Mouse (Mus musculus): ENCODE measurements at regions not wholly inside any gene's neighbourhood (a gene's known extent, or its start where the extent isn't known, plus 50 kb on each side); places are given as distances from the start of the nearest gene placed in this dataset.

- H3K9me3 ChIP-seq (replicated peaks; ENCODE audit: low read length): no peaks in the 10 kb centered on the region
- in situ Hi-C loops (cut with MboI; ENCODE audit: low pct_ligation_motif_present, low pct_unique_long_range_greater_than_20kb, low sequenced_read_pairs) (no loop called here), dilution Hi-C loops (cut with MboI; ENCODE audit: extremely low pct_ligation_motif_present, extremely low pct_unique_long_range_greater_than_20kb, low sequenced_read_pairs) (no loop called here)
- no peak overlapping the region for H3K9ac ChIP-seq (ENCODE audit: insufficient read depth, low read depth)
- H3K4me2 ChIP-seq (ENCODE audit: insufficient read depth, low read depth, poor library complexity, severe bottlenecking): no peak overlapping the region
- no peaks in the 10 kb centered on the region for H3K79me2 ChIP-seq (replicated peaks; ENCODE audit: control insufficient read depth, extremely low read depth, insufficient read depth, poor library complexity, severe bottlenecking)
- H3K4me3 ChIP-seq (replicated peaks in 1 of 3; ENCODE audit: low read depth in 2 of 3, low read length in 2 of 3, poor library complexity in 1 of 3): no peak overlapping the region
- peaks cover 0 to 9% of the 10 kb centered on the region in 2 experiments; a peak in 2 of 4 replicates for H3K4me1 ChIP-seq (ENCODE audit: control insufficient read depth in 1 of 2, insufficient read depth in 2 of 2)
- no peaks in the 10 kb centered on the region for H3K27me3 ChIP-seq (replicated peaks)
- no peak for DNase-seq (ENCODE audit: extremely low read depth)
- no peak overlapping the region for H3K27ac ChIP-seq (ENCODE audit: insufficient read depth, low read depth)
- TF ChIP-seq USF1 (IDR thresholded peaks at IDR 0.05; ENCODE audit: low read depth, low read length): peak; percentile 24
- no peak for TF ChIP-seq ZKSCAN1 (IDR thresholded peaks at IDR 0.05; ENCODE audit: borderline replicate concordance, low read depth, low read length)
- TF ChIP-seq UBTF (IDR thresholded peaks at IDR 0.05; ENCODE audit: low read depth, low read length): no peak
- TF ChIP-seq ZMIZ1 (IDR thresholded peaks at IDR 0.05; ENCODE audit: low read depth, low read length): no peak
- peak; percentile 36; the same call in 1 of the 2 replicates for TF ChIP-seq BHLHE40 (IDR thresholded peaks at IDR 0.05; ENCODE audit: low read depth, low read length)
- no peaks in the 10 kb centered on the region for H3K36me3 ChIP-seq (replicated peaks in 1 of 2; ENCODE audit: control insufficient read depth in 1 of 2, insufficient read depth in 1 of 2, low read length in 1 of 2)
Observed at GRCm38 (mm10) chr10:117454711-117455591, 75.1 kb upstream of the Cpsf6 start.

GRCm38 (mm10) chr10:117454171-117454500 is 74.3 kb upstream of the Cpsf6 start:
- no peak overlapping the region for H3K27ac ChIP-seq (ENCODE audit: insufficient read depth, low read depth)
- H3K4me1 ChIP-seq (ENCODE audit: control insufficient read depth in 1 of 2, insufficient read depth in 2 of 2): peaks cover 0 to 15% of the 10 kb centered on the region in 2 experiments; a peak in 2 of 4 replicates
- in situ Hi-C loops (cut with MboI; ENCODE audit: low pct_ligation_motif_present, low pct_unique_long_range_greater_than_20kb, low sequenced_read_pairs) (no loop called here), dilution Hi-C loops (cut with MboI; ENCODE audit: extremely low pct_ligation_motif_present, extremely low pct_unique_long_range_greater_than_20kb, low sequenced_read_pairs) (no loop called here)
- H3K4me3 ChIP-seq (replicated peaks in 1 of 3; ENCODE audit: low read depth in 2 of 3, low read length in 2 of 3, poor library complexity in 1 of 3): no peak overlapping the region
- H3K9me3 ChIP-seq (replicated peaks; ENCODE audit: low read length): no peaks in the 10 kb centered on the region
- H3K27me3 ChIP-seq (replicated peaks): no peaks in the 10 kb centered on the region
- no peak for TF ChIP-seq RAD21 (IDR thresholded peaks at IDR 0.05; ENCODE audit: low read depth, low read length)
- no peak for TF ChIP-seq MAX (IDR thresholded peaks at IDR 0.05; ENCODE audit: low read length)
- TF ChIP-seq E2F4 (IDR thresholded peaks at IDR 0.05; ENCODE audit: insufficient replicate concordance, low read depth, low read length): no peak
- no peak for TF ChIP-seq NELFE (IDR thresholded peaks at IDR 0.05; ENCODE audit: low read depth, low read length)
- no peak for TF ChIP-seq POLR2A (IDR thresholded peaks at IDR 0.05; ENCODE audit: low read depth, low read length)
- TF ChIP-seq SMC3 (IDR thresholded peaks at IDR 0.05; ENCODE audit: low read depth, low read length): no peak
- no peak for TF ChIP-seq MEF2A (IDR thresholded peaks at IDR 0.05; ENCODE audit: borderline replicate concordance, low read depth, low read length)
- TF ChIP-seq USF1 (IDR thresholded peaks at IDR 0.05; ENCODE audit: low read depth, low read length): no peak
- no peak for TF ChIP-seq JUND (conservative IDR thresholded peaks at IDR 0.05; ENCODE audit: low read depth, low read length)
- no peak for TF ChIP-seq MYC (IDR thresholded peaks at IDR 0.05; ENCODE audit: low read depth, low read length)
- H3K4me2 ChIP-seq (ENCODE audit: insufficient read depth, low read depth, poor library complexity, severe bottlenecking): no peak overlapping the region
- H3K36me3 ChIP-seq (replicated peaks in 1 of 2; ENCODE audit: control insufficient read depth in 1 of 2, insufficient read depth in 1 of 2, low read length in 1 of 2): no peaks in the 10 kb centered on the region
- no peaks in the 10 kb centered on the region for H3K79me2 ChIP-seq (replicated peaks; ENCODE audit: control insufficient read depth, extremely low read depth, insufficient read depth, poor library complexity, severe bottlenecking)
- DNase-seq (ENCODE audit: extremely low read depth): no peak
- no peak overlapping the region for H3K9ac ChIP-seq (ENCODE audit: insufficient read depth, low read depth)

Data from CH12.LX (cell line).